Mouse (Mus musculus) 3T3-L1 (cell line): ENCODE results near the gene Gpn2.

ENCODE experiments used
- DNase-seq: peaks from one replicate; pipeline ENCODE4 v3.0.0-alpha.2; 2015; ENCODE audit warnings: low read depth, low spot score

Gpn2 gene

DNA sequence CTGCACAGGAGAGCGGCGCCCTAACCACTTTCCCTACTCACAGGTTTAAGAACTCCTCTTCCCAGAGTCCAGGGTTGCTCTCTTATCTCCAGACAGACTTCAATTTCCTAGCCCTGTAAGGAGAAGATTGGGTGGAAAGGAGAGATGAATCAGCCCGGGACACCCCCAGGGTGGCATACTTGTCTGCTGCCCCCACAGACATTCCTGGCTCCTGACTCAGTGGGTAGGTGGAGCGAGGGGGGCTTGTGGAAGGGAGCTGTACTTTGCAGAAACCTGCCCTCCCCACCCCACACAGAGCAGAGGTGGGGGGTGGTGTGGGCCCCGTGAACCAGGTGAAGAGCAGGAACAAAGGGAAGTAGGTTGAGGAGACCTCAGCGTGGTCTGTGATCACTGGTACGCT is 11.4 kb downstream of the Gpn2 start:
- no peak for DNase-seq

DNA sequence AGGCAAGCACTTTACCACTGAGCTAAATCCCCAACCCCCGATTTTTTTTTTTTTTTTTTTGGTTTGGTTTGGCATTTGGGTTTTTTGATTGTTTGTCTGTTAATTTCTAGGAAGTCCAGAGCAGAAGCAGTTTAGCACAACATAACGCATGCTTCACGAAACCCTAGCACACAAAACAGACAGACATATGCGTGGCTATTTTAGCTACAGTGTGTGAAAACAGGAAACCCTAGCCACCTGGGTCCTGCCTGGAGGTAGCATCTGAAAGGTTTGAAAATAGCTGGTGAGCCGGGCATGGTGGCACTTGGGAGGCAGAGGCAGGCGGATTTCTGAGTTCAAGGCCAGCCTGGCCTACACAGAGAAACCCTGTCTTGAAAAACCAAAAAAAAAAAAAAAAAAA is 11.9 kb downstream of the Gpn2 start:
- DNase-seq = no peak

DNA sequence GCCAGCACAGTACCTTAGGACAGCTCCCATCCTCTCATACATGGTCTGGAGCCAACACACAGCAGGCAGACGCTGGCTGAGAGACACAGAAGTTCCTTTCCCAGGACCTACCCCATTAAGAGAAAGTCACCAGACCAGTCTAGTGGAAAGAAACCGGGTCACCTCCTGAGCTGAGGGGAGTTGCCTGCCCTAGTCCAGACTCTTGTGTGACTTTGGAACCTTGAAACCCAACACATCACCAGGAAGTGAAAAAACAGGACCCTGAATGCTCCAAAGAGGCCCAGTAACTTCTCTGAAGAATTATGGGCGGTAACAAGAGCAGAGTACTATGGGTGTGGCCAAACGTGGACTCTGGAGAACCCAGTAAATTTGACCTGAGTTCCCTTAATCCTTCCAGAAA is 14.5 kb downstream of the Gpn2 start:
- no peak for DNase-seq

DNA sequence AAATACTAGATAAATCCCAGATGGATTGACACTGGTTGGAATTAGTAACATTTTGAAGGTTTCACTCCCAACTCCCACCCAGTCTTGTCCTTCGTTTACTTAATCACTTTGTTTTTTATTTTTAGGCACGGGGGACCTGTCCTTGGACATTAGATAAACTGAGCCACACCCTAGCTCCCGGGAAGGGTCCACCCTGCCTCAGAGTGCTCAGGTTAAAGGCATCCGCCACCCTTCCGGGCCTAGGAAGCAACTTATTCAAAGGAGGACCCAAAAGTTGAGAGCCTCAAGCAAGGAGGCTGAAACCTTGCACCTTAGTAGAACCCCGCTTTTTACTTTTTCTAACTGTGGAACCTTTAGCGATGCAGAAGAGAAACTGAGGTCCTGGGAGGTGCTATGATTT is 15.0 kb downstream of the Gpn2 start:
- DNase-seq = no peak

DNA sequence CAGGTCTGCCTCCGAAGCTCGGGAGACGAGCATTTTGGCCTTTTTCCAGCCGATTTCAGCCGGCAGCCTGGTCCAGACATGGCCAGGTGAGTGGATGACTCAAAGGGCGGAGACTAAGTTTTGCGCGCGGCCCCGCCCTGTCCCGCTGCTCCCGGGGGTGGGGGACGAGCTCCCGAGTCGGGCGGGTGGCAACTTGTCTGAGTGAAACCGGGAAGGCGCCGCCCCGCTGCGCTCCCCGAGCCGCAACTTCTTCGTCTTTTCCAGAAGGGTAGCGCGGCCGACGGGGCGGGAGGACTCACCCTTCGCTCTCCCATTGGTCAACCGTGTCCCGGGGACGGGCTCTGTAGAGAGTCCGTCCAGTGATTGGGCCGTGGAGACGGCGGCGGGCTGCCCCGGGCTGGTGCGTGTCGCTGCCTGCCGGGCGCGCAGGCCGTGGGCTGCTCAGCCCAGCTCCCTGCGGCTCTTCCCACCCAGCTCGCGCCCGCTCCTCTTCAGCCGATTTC is 15.5 kb downstream of the Gpn2 start:
- peak; percentile 54 for DNase-seq

DNA sequence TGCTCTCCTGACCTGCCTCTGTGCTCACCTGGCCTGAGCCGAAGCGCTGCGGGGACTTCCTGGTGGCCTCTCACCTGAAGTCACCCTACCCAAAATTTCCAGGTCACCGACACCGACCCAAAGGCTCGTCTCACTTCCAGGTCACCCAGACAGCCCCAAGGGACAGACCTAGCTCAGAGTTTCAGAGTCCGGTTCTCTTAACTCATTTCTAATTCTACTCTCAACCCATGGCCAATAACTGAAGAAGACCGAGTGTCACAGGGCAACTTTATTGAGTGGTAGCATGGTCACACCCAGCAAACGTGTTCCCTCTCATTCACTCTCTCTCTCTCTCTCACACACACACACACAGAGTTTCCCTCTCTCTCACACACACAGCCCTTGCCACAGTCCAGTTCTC is 16.1 kb downstream of the Gpn2 start:
- no peak for DNase-seq

DNA sequence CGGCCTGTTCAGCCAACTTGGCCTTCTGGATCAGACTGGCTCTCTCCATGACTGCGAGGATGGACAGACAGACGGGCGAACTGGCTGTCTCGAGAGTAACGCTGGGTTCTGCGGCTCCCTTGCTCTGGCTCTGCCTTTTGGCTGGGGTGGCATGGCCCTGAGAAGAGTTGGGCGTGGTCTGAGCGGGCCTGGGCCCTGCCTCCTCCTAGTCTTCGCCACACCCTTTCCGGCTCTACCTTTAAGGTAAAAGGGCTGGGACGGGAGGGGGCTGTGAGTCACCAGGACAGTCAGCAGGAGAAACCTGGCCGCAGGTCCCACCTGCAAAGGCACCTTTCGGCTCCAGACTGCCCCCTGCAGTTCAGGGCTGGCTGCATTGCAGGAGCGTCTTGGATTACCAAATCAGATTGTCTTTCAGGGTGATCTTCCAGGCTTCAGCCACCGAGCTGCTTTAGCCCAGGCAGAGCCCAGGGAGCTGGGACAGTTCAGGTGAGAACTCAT is 17.6 kb downstream of the Gpn2 start, which contains the start of gene Sfn:
Sfn (minus strand) TSS at position 448 of the 498 bp plus-strand sequence.
- no peak for DNase-seq

DNA sequence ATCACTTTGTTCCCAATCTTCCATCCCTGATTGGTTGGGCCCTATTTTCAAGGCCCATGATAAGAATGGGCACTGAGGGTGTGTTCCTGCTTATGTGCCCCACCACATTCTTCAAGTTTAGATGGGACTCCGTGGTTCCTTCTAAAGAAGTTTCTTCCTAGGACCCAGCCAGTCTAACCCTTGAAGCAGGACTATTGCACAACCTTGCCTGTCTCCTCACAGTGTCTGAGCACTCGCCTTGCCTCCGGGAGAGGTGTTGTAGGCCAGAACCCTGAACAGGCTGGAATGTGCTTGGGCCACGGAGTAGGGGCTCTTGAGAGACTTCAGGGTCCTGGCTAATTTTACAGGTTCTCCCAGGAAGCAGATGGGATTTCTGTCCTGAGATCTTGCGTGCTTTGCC is 18.9 kb downstream of the Gpn2 start:
- no peak for DNase-seq

DNA sequence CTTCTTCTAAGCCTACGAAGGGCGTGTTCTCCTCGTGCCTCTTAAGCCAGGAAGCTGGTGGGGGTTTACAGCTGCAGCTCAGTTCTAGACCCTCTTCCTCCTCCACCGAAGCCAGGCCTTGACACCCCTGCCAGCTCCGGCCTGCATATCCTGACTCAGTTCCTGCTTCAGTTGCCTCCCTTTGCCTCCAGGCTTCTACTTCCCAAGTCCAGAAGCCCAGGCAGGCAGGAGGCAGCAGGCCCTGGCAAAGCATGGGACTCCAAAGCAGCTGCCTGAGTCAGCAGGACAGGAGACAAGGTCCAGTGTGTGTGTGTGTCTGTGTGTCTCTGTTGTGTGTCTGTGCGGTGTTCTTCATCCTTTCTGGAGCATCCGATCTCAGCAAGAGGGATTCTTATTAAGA is 20.0 kb downstream of the Gpn2 start:
- DNase-seq = peak; percentile 76

DNA sequence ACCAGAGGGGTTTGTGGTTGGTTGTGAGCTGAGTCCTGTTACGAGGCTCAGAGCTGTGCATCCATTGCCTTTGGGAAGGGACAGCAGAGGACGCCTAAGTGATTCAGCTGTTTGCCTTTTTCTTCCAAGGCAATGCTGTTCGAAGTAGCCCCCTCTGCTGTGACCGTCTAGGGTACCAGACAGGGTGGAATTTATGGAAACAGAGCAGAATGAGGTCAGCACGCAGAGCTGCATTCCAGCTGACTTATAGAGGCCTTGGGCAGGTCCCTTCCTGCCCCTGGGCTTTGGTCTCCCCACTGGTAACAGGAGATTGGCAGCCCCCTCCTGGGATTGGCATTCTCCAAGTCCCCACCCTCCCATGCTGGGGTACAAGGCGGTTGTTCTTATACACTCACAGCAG is 20.7 kb downstream of the Gpn2 start:
- peak; percentile 77 for DNase-seq

DNA sequence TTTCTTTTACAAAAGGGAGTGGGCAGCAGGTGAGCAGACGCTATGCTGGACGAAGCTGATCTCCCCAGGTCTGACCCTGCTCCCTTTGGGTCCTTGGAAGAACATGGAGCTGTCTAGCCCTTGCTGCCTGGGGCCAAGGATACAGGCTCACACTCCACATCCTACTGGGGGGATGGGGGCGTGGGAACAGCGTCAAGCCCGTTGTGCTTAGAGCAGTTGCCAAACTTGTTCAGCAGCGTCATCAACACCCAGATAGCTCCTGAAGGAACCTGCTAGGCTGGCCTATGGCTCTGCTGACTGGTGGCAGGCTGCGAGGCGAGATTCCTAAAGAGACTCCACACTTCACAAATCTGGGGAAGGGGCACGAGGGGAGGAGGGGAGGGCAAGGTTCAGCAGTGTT is 21.2 kb downstream of the Gpn2 start:
- DNase-seq = no peak

DNA sequence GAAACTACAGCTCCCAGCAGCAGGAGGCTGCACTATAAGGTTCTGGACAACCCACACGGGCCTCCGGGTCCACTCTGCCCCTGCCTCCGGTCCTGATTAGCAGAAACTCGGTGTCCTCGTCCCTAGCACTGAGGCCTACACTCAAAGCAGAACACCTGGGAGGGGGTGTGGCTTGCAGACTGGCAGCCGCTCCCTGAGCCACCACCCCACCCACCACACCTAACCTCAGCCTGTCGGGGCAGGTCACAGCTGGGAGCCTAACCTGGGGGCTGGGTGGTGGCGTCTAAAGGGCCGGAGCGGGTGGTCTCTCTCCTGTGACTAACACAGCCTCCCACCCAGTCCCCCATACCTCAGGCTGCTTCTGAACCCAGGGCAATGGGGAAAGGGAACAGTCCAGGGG is 23.1 kb downstream of the Gpn2 start:
- no peak for DNase-seq

DNA sequence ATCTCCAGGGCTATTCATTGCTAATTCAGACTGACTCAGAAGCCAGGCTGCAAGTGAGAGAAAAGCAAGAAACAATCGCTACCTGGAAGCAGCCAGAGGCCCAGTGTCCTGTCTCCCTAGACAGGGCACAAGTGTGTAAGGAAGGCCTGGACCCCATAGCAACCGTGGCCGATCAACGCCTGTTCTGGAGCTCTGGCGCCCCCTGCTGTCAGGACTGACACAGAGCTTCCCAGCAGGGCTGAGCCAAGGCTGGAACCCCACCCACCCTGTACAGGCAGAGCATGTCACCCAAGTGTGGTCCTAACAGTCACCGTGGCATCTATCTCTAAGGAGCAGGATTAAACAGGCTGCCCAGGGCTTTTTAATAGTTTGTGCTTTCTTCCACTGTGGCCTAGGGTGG is 25.6 kb downstream of the Gpn2 start:
- peak; percentile 72 for DNase-seq

DNA sequence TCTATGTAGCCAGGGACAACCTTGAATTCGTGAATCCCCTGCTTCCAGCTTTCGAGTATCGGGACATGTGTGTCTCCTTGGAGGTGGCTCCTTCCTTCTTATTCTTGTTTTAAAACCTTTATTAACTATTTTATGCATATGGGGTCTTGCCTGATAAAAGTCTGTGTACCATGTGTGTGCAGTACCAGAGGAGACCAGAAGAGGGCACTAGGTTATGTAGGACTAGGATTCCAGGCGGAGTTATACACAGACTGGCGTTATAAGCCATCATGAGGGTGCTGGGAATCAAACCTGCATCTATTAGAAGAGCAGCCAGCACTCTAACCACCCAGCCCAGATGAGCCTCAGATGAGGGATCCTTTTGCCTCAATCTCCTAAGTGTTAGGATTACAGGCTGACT is 27.7 kb downstream of the Gpn2 start:
- DNase-seq = no peak

DNA sequence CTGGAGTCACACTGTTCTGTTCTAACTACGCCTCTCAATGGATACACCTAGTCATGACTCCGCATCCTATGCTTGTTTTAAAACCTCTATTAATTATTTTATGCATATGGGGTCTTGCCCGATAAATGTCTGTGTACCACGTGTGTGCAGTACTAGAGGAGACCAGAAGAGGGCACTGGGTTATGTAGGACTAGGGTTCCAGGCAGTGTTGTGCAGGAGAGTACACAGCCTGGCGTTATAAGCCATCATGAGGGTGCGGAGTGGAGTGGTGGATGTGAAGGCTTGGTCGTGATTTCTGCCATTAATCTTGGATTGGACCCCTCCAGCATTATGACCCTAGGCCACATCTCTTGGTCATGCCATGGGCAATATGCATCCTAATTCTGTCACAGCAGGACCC is 28.3 kb downstream of the Gpn2 start:
- no peak for DNase-seq

DNA sequence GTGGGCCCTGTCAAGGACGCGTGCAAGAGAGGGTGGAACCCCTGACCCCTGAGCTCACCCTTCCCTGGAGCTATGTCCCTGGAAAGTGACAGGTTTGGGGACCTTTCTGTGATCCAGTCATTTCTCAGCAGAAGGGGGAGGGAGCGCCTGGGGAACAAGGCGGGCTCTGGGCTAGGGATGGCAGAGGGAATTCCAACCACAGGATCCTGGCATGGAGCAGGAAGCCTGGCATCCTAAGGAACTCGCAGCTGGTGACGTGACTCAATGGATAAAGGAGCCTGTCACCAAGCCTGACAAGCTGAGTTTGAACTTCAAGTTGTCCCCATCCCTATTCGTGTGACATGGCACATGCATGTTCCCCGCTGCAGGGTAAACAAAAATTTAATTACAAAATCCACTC is 28.9 kb downstream of the Gpn2 start:
- no peak for DNase-seq

DNA sequence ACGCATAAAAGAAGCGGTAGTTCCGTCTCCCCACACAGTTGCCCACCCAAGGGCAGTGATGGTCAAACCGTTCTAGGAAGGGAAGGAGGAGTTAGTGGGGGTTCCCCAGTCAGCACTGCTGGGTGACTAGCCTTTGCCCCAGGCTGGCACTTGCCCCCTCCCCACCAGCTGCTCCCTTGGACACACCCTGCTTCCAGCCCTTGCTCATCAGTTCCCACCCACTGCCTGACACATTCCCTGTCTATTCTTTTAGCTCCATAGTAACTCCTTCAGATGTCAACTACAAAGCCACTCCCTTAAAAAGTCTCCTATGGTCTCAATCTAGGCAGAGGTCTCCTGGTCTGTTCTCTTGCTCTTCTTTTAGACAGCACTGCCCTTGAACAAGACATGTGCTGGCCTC is 29.7 kb downstream of the Gpn2 start:
- DNase-seq = no peak

DNA sequence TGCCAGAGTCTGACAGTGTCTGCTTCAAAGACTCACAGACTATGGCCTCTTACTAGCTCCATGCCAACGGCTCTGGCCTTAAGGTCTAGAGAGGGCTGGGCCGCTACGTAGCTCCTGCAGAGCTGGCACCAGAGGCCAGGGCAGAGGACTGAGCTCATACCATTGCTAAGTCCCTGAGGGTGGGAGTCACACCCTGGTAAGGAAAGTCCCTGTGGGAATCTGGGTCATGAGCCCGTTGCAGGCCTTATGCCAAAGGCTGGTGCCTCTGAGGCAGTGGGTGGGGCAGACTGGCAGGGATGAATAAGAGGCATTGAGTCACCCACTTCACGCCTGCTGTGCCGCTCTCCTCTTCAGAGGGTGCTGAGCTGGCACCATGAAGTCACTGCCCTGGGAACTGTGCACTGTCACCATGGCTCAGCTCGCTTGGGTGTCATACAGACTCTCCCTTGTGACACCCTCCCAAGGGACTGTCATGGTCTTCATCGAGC is 30.2 kb downstream of the Gpn2 start:
- peak; percentile 91 for DNase-seq

DNA sequence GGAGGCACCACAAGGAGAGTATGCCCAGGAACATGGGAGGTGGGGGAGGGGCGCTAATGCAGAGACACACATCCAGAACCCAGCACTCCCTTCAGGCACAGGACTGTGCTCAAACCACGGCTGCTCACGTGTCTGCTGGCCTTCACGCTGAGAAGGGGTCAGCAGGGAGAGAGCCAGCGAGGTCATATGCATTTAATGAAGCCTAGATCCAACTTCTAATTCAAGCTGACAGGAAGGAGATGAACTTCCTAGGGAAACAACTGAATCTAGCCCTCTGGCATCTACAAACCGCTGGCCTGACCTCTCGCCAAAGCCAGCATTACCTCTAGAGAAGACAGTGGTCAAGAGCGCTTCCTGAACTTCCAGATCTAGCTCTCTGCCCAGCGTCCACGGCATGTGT is 31.3 kb downstream of the Gpn2 start:
- no peak for DNase-seq

DNA sequence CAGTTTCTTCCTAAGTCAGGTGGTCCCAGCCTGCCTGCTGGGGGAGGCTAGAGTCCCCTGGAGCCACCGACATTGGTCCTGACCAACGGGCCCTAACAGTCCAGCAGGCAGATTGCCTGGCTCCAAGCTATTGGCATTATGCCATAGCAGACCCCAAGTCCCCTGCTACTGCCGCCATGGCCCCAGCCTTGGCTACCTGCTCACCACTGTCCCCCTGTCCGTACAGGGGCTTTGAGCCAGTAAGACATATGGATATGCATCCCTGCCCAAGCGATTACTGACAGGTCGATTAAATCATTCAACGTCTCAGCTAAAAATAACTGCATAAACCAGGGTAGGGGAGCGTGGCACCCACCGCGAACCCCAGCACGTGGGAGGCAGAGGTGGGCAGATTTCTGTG is 33.8 kb downstream of the Gpn2 start:
- DNase-seq = no peak

DNA sequence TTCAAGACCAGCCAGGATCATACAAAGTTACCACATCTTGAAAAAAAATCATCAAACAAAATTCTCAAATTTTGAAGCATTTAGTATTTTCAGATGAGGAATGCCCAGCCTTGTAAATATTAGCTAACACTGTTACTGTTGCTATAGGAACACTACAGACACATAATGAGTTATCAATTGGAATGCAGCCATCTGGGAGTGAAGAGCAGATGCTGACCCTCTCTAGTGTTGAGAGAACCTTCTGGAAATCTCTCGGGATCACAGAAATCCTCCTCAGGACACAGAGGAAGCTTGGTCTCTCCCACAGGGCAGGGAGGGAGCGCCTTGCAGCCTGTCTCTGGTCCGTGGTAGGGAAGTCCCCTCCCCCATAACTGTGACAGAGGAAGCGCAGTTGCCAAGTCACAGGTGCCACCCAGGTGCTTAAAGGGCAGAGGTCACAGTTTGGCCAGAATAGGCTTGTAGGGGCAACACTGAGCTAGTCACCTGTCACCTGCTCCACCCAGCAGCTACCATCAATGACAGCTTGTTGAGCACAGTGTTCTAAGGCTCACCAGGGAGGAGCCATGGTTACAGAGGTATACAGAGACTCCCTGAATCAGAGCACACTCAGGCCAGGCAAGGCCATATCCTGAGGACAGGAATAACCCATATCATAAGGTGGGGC is 35.4 kb downstream of the Gpn2 start:
- DNase-seq = no peak

DNA sequence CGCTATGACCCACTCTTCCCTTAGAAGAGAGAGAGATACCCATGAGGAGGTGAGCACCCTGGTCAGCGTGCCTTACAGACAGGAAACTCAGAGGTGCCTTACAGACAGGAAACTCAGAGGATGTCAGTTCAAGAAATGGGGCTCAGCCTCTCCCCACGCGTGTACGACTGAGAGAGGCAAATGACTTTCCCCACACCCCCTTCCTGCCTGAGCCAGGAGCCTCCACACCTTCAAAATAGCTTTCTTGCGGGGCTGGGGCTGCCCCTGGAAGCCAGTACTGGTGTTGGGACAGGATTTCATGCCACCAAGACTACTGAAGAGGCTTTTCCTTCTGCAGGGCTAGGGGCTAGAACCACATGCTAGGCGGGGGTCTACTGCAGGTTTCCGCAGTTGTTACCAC is 36.5 kb downstream of the Gpn2 start:
- DNase-seq = no peak

DNA sequence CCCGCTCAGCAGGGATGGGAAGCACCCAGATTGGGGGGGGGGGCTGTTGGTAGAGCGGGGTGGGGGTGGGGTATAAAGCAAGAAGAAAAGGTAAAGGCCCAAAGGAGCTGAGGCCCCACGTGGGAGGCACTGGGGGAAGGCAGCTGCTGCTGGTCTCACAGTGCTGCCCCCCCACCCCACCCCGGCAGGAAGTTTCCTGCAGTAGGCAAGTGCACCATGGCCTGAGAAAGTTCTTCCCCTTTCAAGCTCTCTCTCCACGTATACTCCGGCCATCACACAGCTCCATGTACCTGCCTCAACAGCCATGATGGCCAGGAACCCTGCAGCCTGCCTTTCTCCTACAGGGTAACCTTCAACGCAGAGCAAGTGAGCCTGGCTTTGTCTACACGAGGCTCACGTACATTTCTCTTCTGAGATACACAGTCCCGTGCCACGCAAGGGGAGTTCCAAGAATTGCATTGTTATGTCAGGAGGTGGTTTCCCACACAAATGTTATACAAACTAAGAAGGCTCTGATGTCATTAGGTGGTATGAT is 38.1 kb downstream of the Gpn2 start:
- DNase-seq = no peak
